Mouse (Mus musculus): ENCODE results near the gene Chd2. TPM values are rescaled to one million over a fixed set of nuclear protein-coding genes. Genes with fewer than 3 reads are reported as not detected.
A peak's percentile ranks its signal among the peaks of the same experiment; 100 is the strongest.

Gene Chd2
- polyA plus RNA-seq, 1 experiment, result 47.9 TPM

DNA sequence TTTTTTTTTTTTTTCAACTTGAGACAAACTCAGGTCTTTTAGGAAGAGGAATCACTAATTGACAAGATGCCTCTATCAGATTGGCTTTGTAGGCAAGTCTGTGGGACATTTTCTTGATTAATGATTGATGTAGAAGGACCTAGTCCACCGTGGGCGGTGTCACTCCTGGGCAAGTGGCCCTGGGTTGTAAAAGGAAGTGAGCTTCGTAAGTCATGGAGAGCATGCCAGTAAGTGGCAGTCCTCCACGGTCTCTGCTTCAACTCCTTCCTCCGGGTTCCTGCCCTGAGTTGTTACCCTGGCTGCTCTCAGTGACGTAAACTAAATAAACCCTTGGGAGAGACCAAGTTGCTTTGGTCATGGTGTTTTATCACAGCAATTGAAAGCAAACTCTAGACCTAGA lies 22.5 kb upstream of the Chd2 start:
- H3K4me3 ChIP-seq (ENCODE audit: insufficient read depth, low read length), result no peak overlapping the region
- TF ChIP-seq CTCF (IDR thresholded peaks at IDR 0.05; ENCODE audit: low read depth, low read length) (no peak), POLR2A (IDR thresholded peaks at IDR 0.05; ENCODE audit: borderline replicate concordance, low read depth, low read length) (no peak)
- H3K4me1 ChIP-seq (ENCODE audit: control insufficient read depth, insufficient read depth, low read length), result peaks cover 23% of the 10 kb centered on the region
- no peak overlapping the region for H3K27ac ChIP-seq (ENCODE audit: insufficient read depth, low read depth, low read length)

DNA sequence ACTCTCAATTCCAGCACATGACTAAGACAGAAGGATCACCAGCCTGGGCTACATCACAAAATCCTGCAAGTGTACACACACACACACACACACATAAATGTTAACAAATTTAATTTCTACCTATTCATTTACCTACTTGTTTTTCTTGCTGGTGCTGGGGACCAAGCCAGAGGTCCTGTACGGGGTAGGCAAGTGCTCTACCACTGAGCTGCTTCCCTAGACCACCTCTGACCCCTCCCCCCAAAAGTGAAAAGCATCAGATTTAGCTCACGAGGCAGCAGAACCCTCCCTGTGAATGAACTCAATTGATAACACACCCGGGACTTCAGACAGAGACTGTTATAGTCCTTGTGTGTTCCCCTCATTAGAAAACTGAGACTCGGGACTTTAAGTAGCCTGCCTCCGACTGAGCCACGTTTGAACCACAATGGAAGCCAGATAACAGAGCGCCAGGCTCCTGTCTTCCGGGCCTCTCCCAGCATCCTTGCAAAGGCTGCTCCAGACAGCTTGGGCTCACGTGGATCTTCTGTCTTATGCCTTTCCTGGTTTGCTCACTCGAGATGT lies 19.9 kb upstream of the Chd2 start:
- H3K27ac ChIP-seq (ENCODE audit: insufficient read depth, low read depth, low read length), result no peak overlapping the region
- no peak overlapping the region for H3K4me3 ChIP-seq (ENCODE audit: insufficient read depth, low read length)
- TF ChIP-seq CTCF (IDR thresholded peaks at IDR 0.05; ENCODE audit: low read depth, low read length), result no peak
- TF ChIP-seq POLR2A (IDR thresholded peaks at IDR 0.05; ENCODE audit: borderline replicate concordance, low read depth, low read length), result no peak
- H3K4me1 ChIP-seq (ENCODE audit: control insufficient read depth, insufficient read depth, low read length), result peaks cover 13% of the 10 kb centered on the region; the same call in 1 of the 2 replicates

GRCm38 (mm10) chr7:73560811-73561210 lies 19.2 kb upstream of the Chd2 start:
- TF ChIP-seq POLR2A (IDR thresholded peaks at IDR 0.05; ENCODE audit: borderline replicate concordance, low read depth, low read length) (no peak), CTCF (IDR thresholded peaks at IDR 0.05; ENCODE audit: low read depth, low read length) (no peak)
- Histone ChIP-seq H3K27ac (ENCODE audit: insufficient read depth, low read depth, low read length) (no peak overlapping the region), H3K4me3 (ENCODE audit: insufficient read depth, low read length) (no peak overlapping the region), H3K4me1 (ENCODE audit: control insufficient read depth, insufficient read depth, low read length) (peaks cover 13% of the 10 kb centered on the region; the same call in 1 of the 2 replicates)

- Histone ChIP-seq H3K4me1 (ENCODE audit: control insufficient read depth, insufficient read depth, low read length) (peaks cover 13% of the 10 kb centered on the region; the same call in 1 of the 2 replicates), H3K4me3 (ENCODE audit: insufficient read depth, low read length) (peak overlapping the region; percentile 55), H3K27ac (ENCODE audit: insufficient read depth, low read depth, low read length) (peak overlapping the region; percentile 100)
- TF ChIP-seq CTCF (IDR thresholded peaks at IDR 0.05; ENCODE audit: low read depth, low read length) (no peak), POLR2A (IDR thresholded peaks at IDR 0.05; ENCODE audit: borderline replicate concordance, low read depth, low read length) (no peak)
Observed at GRCm38 (mm10) chr7:73559853-73560190, 18.2 kb upstream of the Chd2 start.

DNA sequence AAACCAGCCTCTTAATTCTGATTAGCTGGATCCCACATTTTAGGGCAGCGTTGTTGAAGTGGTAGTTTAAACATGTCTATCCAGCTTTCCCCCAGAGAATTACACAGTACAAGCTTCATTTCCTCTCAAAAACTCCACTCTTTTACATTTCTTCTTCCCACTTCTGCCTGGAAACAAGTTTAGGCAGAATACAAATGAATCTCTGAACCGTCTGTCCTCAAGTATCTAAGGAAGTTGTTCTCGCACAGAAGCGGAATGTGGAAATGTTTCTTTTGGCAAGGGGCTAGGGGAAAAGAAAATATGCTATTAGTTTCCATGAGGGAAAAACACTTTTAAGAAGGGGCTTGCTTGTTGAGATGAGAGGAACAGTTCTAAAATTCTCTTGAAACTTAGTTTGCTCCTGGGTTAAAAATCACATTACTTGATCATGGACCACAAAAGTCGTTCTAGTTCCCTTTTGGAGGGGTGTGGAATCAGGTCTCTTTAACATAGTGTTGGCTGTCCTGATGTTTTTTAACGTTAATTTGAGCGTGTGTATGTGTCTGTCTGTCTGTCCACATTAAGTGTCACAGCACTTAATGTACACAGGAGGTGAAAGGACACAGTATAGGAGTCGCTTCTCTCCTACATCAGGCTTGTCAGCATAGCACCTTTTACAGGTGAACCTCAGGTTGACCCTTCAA lies 17.7 kb upstream of the Chd2 start:
- Histone ChIP-seq H3K4me3 (ENCODE audit: insufficient read depth, low read length) (peak overlapping the region; percentile 55), H3K4me1 (ENCODE audit: control insufficient read depth, insufficient read depth, low read length) (peaks cover 13% of the 10 kb centered on the region; the same call in 1 of the 2 replicates), H3K27ac (ENCODE audit: insufficient read depth, low read depth, low read length) (peak overlapping the region; percentile 100)
- TF ChIP-seq POLR2A (IDR thresholded peaks at IDR 0.05; ENCODE audit: borderline replicate concordance, low read depth, low read length) (no peak), CTCF (IDR thresholded peaks at IDR 0.05; ENCODE audit: low read depth, low read length) (no peak)

DNA sequence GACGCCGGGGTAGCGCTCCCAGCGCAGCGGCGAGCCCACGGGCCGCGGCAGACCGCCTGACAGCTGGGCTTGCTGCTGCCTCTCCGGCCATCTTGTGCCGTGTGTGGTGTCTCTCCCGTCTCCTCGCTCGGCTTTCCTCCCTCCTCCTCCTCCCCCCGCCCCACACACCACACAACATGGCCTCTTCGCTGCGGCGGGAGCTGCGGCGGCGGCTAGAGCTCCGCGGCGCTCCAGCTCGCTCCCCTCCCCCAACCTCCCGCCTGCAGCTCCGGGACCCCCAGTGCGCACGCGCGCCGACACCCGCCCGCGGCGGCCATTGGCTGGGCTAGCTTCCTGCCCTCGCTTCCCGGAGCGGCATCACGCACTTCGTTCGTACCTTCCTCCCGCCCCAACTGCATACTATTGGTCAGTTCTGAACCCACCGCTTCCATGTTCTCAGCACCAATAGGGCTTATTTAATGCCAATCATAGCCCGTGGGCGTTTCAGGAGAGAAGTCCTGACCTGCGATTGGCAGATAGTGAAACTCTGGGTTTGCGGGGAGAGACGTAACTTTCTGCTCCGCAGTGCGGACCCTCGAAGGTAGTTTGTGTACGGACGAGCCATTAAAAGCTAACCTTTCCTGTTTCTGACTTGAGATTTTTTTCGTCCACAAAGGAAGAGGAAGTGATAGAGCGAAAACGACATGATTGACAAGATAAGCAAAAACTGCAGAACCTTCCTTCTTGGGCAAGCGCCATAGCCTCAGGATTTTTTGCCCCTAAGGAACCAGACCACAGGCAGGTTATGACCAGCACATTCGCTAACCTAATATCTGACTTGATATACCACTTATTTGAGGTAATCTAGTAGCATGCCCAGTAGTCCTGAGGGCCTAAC lies 16.9 kb upstream of the Chd2 start:
- H3K4me3 ChIP-seq (ENCODE audit: insufficient read depth, low read length), result peak overlapping the region; percentile 94
- H3K27ac ChIP-seq (ENCODE audit: insufficient read depth, low read depth, low read length), result peak overlapping the region; percentile 100
- TF ChIP-seq CTCF (IDR thresholded peaks at IDR 0.05; ENCODE audit: low read depth, low read length), result no peak
- no peak for TF ChIP-seq POLR2A (IDR thresholded peaks at IDR 0.05; ENCODE audit: borderline replicate concordance, low read depth, low read length)
- peaks cover 13% of the 10 kb centered on the region; the same call in 1 of the 2 replicates for H3K4me1 ChIP-seq (ENCODE audit: control insufficient read depth, insufficient read depth, low read length)

DNA sequence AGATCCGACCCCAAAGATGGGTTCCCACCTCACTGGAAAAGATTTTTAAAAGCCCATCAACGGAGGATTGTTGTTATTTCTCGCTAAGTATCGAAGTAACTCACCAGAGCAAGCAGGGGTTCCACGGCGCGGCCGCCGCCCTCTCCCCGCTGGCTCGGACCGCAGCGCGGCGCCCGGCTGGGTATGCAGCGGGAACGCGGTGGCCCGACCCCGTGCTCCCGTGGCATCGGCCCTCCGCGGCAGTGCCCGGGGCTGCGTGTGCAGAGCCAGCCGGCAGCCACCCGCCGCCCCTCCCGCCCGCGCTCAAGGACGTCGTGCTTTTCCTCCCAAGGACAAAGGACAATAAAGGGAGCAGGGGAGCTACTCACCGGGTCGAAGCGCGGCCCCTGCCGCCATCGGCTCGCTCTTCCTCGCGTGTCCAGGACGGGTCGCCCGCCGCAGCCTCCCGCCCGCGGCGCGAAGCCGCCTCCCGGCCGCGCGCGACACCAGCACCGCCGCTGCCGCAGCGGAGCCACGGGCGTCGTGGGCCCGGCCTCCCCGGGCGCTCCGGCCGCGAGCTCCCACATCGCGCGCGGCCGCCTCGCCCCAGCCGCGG lies 16.1 kb upstream of the Chd2 start:
- Histone ChIP-seq H3K27ac (ENCODE audit: insufficient read depth, low read depth, low read length) (peak overlapping the region; percentile 98), H3K4me1 (ENCODE audit: control insufficient read depth, insufficient read depth, low read length) (peaks cover 9% of the 10 kb centered on the region; the same call in 1 of the 2 replicates), H3K4me3 (ENCODE audit: insufficient read depth, low read length) (peak overlapping the region; percentile 94)
- no peak for TF ChIP-seq CTCF (IDR thresholded peaks at IDR 0.05; ENCODE audit: low read depth, low read length)
- no peak for TF ChIP-seq POLR2A (IDR thresholded peaks at IDR 0.05; ENCODE audit: borderline replicate concordance, low read depth, low read length)

DNA sequence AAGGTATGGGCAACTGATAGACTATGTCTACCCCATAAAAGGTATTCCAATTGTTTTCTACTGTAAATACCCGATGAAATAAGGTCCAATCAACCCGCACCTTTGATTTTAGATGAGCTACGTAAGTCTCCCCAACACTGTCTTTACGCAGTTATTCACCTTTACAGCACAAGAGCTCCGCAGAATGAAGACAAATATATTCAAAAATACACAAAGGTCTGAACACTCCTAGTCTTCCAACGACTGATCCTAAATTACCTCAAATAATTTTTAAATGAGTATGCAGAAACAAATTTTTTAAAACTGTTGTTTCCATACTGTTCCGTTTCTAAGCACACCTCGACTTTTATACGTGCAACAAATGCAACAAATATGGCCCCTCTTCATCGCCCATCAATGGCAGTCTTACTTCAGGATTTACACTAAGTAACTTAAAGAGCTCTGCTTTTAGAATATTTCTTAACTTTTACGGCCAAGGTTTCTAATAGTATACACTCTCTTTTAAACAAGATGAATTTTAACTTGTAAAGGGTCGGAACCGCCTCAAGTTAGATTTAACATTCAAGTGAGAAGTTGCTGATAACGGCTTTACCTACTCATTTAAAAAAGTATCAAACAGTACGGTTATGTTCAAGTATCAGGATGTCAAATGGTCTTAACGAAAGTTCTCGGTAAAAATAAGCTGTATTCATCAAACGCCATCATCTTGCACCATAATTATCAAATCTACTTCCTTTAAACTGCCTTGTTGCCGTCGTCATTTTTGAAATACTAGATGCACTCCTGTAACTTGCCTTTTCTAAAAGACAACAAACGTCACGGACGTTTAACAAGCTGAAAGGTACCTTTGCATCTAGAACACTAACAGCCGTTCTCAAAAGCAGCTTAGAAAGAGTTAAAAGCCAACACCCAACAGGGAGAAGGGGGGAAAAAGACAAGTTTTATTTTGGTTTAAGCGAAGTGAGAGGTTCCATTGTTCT lies 15.3 kb upstream of the Chd2 start:
- H3K27ac ChIP-seq (ENCODE audit: insufficient read depth, low read depth, low read length), result peak overlapping the region; percentile 98
- no peak for TF ChIP-seq CTCF (IDR thresholded peaks at IDR 0.05; ENCODE audit: low read depth, low read length)
- TF ChIP-seq POLR2A (IDR thresholded peaks at IDR 0.05; ENCODE audit: borderline replicate concordance, low read depth, low read length), result no peak
- H3K4me1 ChIP-seq (ENCODE audit: control insufficient read depth, insufficient read depth, low read length), result peaks cover 9% of the 10 kb centered on the region; the same call in 1 of the 2 replicates
- peak overlapping the region; percentile 94 for H3K4me3 ChIP-seq (ENCODE audit: insufficient read depth, low read length)

Measured in bone marrow macrophage, adult 2 months (primary cell).